Mouse (Mus musculus): Measurements from ENCODE around the gene Hmgb2. TPM values are rescaled to one million over a fixed set of nuclear protein-coding genes. Genes with fewer than 3 reads are reported as not detected.
A peak's percentile ranks its signal among the peaks of the same experiment; 100 is the strongest.

Gene Hmgb2
- polyA plus RNA-seq, 1 experiment, result 46.5 TPM

- Histone ChIP-seq H3K4me3 (replicated peaks) (peak overlapping the region; percentile 96), H3K9me3 (ENCODE audit: control insufficient read depth, low read length) (no peaks in the 10 kb centered on the region), H3K27me3 (ENCODE audit: control insufficient read depth) (no peaks in the 10 kb centered on the region), H3K36me3 (ENCODE audit: control insufficient read depth) (peaks cover 15% of the 10 kb centered on the region), H3K4me1 (ENCODE audit: control insufficient read depth) (peaks cover 40% of the 10 kb centered on the region)
- TF ChIP-seq TAL1 (IDR thresholded peaks at IDR 0.05; ENCODE audit: low read length) (no peak), GATA1 (IDR thresholded peaks at IDR 0.05; ENCODE audit: low read length) (peak; percentile 45; the same call in 1 of the 2 replicates)
Observed at GRCm38 (mm10) chr8:57486491-57487440, 24.9 kb upstream of the Hmgb2 start.

GRCm38 (mm10) chr8:57487441-57488155, 24.1 kb upstream of the Hmgb2 start, which contains the start of gene Sap30:
TSS of gene Sap30 (minus strand) at chr8:57487860.
- TF ChIP-seq GATA1 (IDR thresholded peaks at IDR 0.05; ENCODE audit: low read length) (no peak), TAL1 (IDR thresholded peaks at IDR 0.05; ENCODE audit: low read length) (no peak)
- H3K27me3 ChIP-seq (ENCODE audit: control insufficient read depth), result no peaks in the 10 kb centered on the region
- H3K4me3 ChIP-seq (replicated peaks), result peak within 1 kb of the TSS; percentile 96
- H3K36me3 ChIP-seq (ENCODE audit: control insufficient read depth), result peaks cover 8% of the 10 kb centered on the region
- H3K9me3 ChIP-seq (ENCODE audit: control insufficient read depth, low read length), result no peaks in the 10 kb centered on the region
- peaks cover 46% of the 10 kb centered on the region for H3K4me1 ChIP-seq (ENCODE audit: control insufficient read depth)

GRCm38 (mm10) chr8:57488312-57488765, 23.4 kb upstream of the Hmgb2 start:
- Histone ChIP-seq H3K4me3 (replicated peaks) (peak overlapping the region; percentile 96), H3K4me1 (ENCODE audit: control insufficient read depth) (peaks cover 47% of the 10 kb centered on the region), H3K36me3 (ENCODE audit: control insufficient read depth) (peaks cover 6% of the 10 kb centered on the region), H3K27me3 (ENCODE audit: control insufficient read depth) (no peaks in the 10 kb centered on the region), H3K9me3 (ENCODE audit: control insufficient read depth, low read length) (no peaks in the 10 kb centered on the region)
- no peak for TF ChIP-seq TAL1 (IDR thresholded peaks at IDR 0.05; ENCODE audit: low read length)
- no peak for TF ChIP-seq GATA1 (IDR thresholded peaks at IDR 0.05; ENCODE audit: low read length)

- H3K36me3 ChIP-seq (ENCODE audit: control insufficient read depth), result peaks cover 4% of the 10 kb centered on the region
- H3K4me1 ChIP-seq (ENCODE audit: control insufficient read depth), result peaks cover 48% of the 10 kb centered on the region
- H3K4me3 ChIP-seq (replicated peaks), result no peak overlapping the region
- no peaks in the 10 kb centered on the region for H3K27me3 ChIP-seq (ENCODE audit: control insufficient read depth)
- TF ChIP-seq TAL1 (IDR thresholded peaks at IDR 0.05; ENCODE audit: low read length) (no peak), GATA1 (IDR thresholded peaks at IDR 0.05; ENCODE audit: low read length) (no peak)
- no peaks in the 10 kb centered on the region for H3K9me3 ChIP-seq (ENCODE audit: control insufficient read depth, low read length)
Observed at GRCm38 (mm10) chr8:57489366-57489765, 22.3 kb upstream of the Hmgb2 start.

GRCm38 (mm10) chr8:57489896-57490295, 21.8 kb upstream of the Hmgb2 start:
- Histone ChIP-seq H3K4me1 (ENCODE audit: control insufficient read depth) (peaks cover 50% of the 10 kb centered on the region), H3K9me3 (ENCODE audit: control insufficient read depth, low read length) (no peaks in the 10 kb centered on the region), H3K4me3 (replicated peaks) (no peak overlapping the region), H3K36me3 (ENCODE audit: control insufficient read depth) (peaks cover 4% of the 10 kb centered on the region), H3K27me3 (ENCODE audit: control insufficient read depth) (no peaks in the 10 kb centered on the region)
- no peak for TF ChIP-seq TAL1 (IDR thresholded peaks at IDR 0.05; ENCODE audit: low read length)
- no peak for TF ChIP-seq GATA1 (IDR thresholded peaks at IDR 0.05; ENCODE audit: low read length)

GRCm38 (mm10) chr8:57491873-57492272, 19.8 kb upstream of the Hmgb2 start:
- H3K9me3 ChIP-seq (ENCODE audit: control insufficient read depth, low read length), result no peaks in the 10 kb centered on the region
- no peaks in the 10 kb centered on the region for H3K27me3 ChIP-seq (ENCODE audit: control insufficient read depth)
- peaks cover 37% of the 10 kb centered on the region for H3K4me1 ChIP-seq (ENCODE audit: control insufficient read depth)
- H3K36me3 ChIP-seq (ENCODE audit: control insufficient read depth), result peaks cover 2% of the 10 kb centered on the region; the same call in 1 of the 2 replicates
- TF ChIP-seq TAL1 (IDR thresholded peaks at IDR 0.05; ENCODE audit: low read length) (no peak), GATA1 (IDR thresholded peaks at IDR 0.05; ENCODE audit: low read length) (no peak)
- H3K4me3 ChIP-seq (replicated peaks), result no peak overlapping the region

- TF ChIP-seq GATA1 (IDR thresholded peaks at IDR 0.05; ENCODE audit: low read length) (no peak), TAL1 (IDR thresholded peaks at IDR 0.05; ENCODE audit: low read length) (no peak)
Observed at GRCm38 (mm10) chr8:57498494-57498846, 13.2 kb upstream of the Hmgb2 start.

GRCm38 (mm10) chr8:57498847-57499511, 12.7 kb upstream of the Hmgb2 start:
- Histone ChIP-seq H3K9me3 (ENCODE audit: control insufficient read depth, low read length) (no peaks in the 10 kb centered on the region), H3K4me3 (replicated peaks) (no peak overlapping the region), H3K4me1 (ENCODE audit: control insufficient read depth) (peaks cover 6% of the 10 kb centered on the region), H3K27me3 (ENCODE audit: control insufficient read depth) (no peaks in the 10 kb centered on the region), H3K36me3 (ENCODE audit: control insufficient read depth) (peaks cover 2% of the 10 kb centered on the region; the same call in 1 of the 2 replicates)
- TF ChIP-seq GATA1 (IDR thresholded peaks at IDR 0.05; ENCODE audit: low read length), result no peak
- no peak for TF ChIP-seq TAL1 (IDR thresholded peaks at IDR 0.05; ENCODE audit: low read length)

More at GRCm38 (mm10) chr8:57498494-57498846, 13.2 kb upstream of the Hmgb2 start:
- no peak overlapping the region for H3K4me3 ChIP-seq (replicated peaks)
- H3K36me3 ChIP-seq (ENCODE audit: control insufficient read depth), result peaks cover 2% of the 10 kb centered on the region; the same call in 1 of the 2 replicates
- H3K9me3 ChIP-seq (ENCODE audit: control insufficient read depth, low read length), result no peaks in the 10 kb centered on the region
- H3K27me3 ChIP-seq (ENCODE audit: control insufficient read depth), result no peaks in the 10 kb centered on the region
- H3K4me1 ChIP-seq (ENCODE audit: control insufficient read depth), result peaks cover 6% of the 10 kb centered on the region

Measured in erythroblast, embryonic 14.5 days (primary cell).